Mouse (Mus musculus) frontal cortex, adult (tissue): ENCODE data around the gene Vamp5.

ENCODE experiments used
- ATAC-seq: cut with Nextera tagmentation; 2 replicates; pipeline ENCODE4 v1.9.2; 2017; ENCODE audit warnings: mild to moderate bottlenecking, moderate library complexity, mixed read lengths; ENCODE audit not compliant: low TSS enrichment

Gene Vamp5

DNA sequence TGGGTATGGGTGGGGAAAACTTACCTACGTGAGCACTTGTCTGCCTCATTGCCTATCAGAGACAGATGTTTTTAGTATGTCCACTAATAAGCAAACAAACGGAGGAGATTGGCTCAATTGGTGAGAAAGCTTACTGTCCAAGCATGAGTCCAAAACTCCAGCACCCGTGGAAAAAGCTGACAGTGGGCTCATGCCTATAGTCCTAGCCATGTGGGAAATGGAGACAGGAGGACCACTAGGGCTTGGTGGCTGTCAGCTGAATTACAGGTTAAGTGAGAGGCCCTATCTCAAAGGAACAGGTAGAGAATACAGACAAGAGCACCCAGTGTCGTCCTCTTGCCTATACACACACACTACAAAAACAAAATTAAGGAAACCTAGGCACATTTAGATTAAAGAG lies 34.0 kb downstream of the Vamp5 start:
- ATAC-seq = no peak

- no peak for ATAC-seq
Measured at GRCm38 (mm10) chr6:72345633-72346032, 34.6 kb downstream of the Vamp5 start.

- ATAC-seq = peak; percentile 82
Measured at GRCm38 (mm10) chr6:72345074-72345567, 35.1 kb downstream of the Vamp5 start, which contains the start of gene Usp39. Gene Usp39, minus strand, starts transcription at chr6:72345184.

- no peak; the same call in 1 of the 2 replicates for ATAC-seq
Measured at GRCm38 (mm10) chr6:72344396-72345073, 35.7 kb downstream of the Vamp5 start.

- ATAC-seq = no peak
Measured at GRCm38 (mm10) chr6:72340481-72340880, 39.8 kb downstream of the Vamp5 start.

DNA sequence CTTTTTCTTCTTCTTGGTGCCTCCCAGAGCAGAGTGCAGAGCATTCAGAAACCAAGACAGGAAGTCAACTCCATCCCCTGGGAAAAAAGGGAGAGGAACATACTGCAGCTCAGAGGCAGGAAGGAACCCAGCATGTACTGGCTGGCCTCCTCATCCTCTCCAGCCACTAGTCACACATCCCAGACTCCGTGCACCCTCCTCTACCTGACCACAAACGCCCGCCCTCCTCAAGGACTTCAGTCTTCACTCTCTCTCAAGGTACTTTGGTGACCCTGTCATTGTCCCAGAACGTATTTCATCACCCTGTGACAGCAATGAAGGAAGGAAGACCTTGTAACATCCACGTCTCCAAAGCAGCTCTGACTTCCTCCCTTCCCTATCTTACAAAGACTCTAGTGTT lies 47.2 kb downstream of the Vamp5 start:
- ATAC-seq = no peak

DNA sequence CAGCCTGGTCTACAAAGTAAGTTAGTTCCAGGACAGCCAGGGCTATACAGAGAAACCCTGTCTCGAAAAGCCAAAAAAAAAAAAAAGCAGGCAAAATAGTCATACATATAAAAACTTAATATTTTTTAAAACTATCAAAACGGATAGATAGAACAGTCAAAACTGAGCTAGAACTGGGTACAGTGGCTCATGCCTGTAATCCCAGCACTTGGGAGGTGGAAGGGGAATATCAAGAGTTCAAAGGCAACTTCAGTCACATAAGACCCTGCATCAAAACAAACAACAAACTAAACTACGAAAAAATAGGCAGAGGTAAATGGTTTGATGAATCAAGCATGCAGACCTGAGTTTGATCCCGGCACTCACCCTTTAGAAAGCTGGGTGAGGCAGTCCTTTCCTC lies 50.1 kb downstream of the Vamp5 start:
- no peak for ATAC-seq

GRCm38 (mm10) chr6:72329019-72329418 lies 51.2 kb downstream of the Vamp5 start:
- no peak for ATAC-seq

DNA sequence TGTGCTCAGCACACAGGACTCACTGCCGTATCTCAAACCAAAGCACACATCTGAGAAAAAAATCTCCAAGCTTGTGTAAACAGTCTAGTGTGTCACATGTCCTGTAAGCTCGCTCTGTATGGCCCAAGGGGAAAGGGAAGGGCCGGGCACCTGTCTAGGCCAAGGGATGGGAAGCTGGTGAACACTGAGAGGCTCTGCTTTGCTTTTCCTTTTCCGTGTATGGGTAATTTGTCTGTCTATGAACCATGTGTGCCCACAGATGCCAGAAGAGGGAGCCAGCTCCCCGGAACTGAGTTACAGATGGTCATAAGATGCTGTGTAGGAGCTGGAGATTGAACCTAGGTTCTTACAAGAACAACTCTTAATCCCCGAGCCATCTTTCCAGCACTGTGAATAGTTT lies 54.0 kb downstream of the Vamp5 start:
- ATAC-seq = peak; percentile 91

DNA sequence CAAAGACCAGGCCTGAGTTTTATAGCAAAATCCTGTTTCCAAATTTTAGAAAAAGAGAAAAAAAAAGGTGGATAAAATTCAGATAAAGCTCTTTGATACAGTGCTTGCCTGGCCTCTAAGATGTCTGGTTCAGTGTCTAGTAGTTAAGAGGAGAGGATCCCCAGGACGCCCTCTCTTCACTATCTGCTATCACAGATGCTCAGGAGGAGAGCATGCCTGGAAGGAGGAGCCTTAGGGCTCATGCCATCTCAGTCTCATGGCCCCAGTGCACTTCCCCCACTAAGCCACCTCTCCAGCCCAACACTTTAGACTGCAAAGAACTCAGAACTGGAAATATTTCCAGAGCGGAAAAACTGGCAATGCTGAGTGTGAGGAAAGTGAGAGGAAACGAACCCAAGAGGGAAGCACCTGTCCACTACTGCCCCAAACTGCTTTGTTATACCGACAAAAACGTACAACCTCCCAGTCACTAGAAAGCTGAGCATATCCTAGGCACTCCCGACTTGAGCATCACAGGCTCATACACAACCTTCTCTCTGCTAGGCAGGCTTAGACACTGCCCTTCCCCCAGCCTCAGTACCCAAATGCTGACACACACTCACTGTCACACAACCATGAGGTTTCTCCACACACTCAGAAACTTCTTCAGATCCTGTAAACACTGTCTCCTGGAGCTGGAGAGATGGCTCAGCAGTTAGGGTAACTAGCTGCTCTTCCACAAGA lies 56.3 kb downstream of the Vamp5 start:
- ATAC-seq = no peak

GRCm38 (mm10) chr6:72322936-72323335 lies 57.3 kb downstream of the Vamp5 start:
- no peak for ATAC-seq

GRCm38 (mm10) chr6:72319019-72319418 lies 61.2 kb downstream of the Vamp5 start:
- peak; percentile 79 for ATAC-seq
